Mouse (Mus musculus): ENCODE results near the gene Hoxd8. TPM values are rescaled to one million over a fixed set of nuclear protein-coding genes. Genes with fewer than 3 reads are reported as not detected.
A peak's percentile ranks its signal among the peaks of the same experiment; 100 is the strongest.

Gene Hoxd8
- polyA plus RNA-seq, 1 experiment from 2014 or later, result 2.6 TPM

MicroRNA genes within 50 kb of the gene (microRNA counts, 519-probe panel; counts per million panel counts)
- microRNA mmu-miR-10b, result 2,836 counts per million, percentile 49 among the panel's probes with 10 or more counts

Small RNAs within 50 kb of the gene (microRNA-seq; reads per million reads assigned to microRNA genes)
- gene Gm44463 (not detected), gene Mir10b (4,100 reads per million, percentile 86 among the genes with 10 or more reads in this experiment)

Other genes starting within 250 kb of the Hoxd8 start
- gene Lnpk, start 125.2 kb upstream of the Hoxd8 start, polyA plus RNA-seq (2014; fragmentation: Nextera tagmentation; extraction: Ambion mirVana), result 28.2 and 28.9 TPM in 2 replicates
- gene Evx2, start 45.1 kb upstream of the Hoxd8 start, polyA plus RNA-seq (2014; fragmentation: Nextera tagmentation; extraction: Ambion mirVana), result not detected in 2 replicates
- not detected in 2 replicates for gene Hoxd13, start 36.3 kb upstream of the Hoxd8 start, polyA plus RNA-seq (2014; fragmentation: Nextera tagmentation; extraction: Ambion mirVana)
- gene Hoxd12, start 29.6 kb upstream of the Hoxd8 start, polyA plus RNA-seq (2014; fragmentation: Nextera tagmentation; extraction: Ambion mirVana), result not detected in 2 replicates
- gene Hoxd11, start 25.1 kb upstream of the Hoxd8 start, polyA plus RNA-seq (2014; fragmentation: Nextera tagmentation; extraction: Ambion mirVana), result not detected in 2 replicates
- 0.14 TPM in 1 of 2 replicates, not detected in the other for gene Hoxd10, start 12.7 kb upstream of the Hoxd8 start, polyA plus RNA-seq (2014; fragmentation: Nextera tagmentation; extraction: Ambion mirVana)
- gene Hoxd9, start 6.9 kb upstream of the Hoxd8 start, polyA plus RNA-seq (2014; fragmentation: Nextera tagmentation; extraction: Ambion mirVana), result 0.22 and 0.41 TPM in 2 replicates
- 14.5 and 16.2 TPM in 2 replicates for gene Hoxd3, start 7.3 kb downstream of the Hoxd8 start, polyA plus RNA-seq (2014; fragmentation: Nextera tagmentation; extraction: Ambion mirVana)
- gene Hoxd4, start 7.3 kb downstream of the Hoxd8 start, polyA plus RNA-seq (2014; fragmentation: Nextera tagmentation; extraction: Ambion mirVana), result 0.81 and 0.87 TPM in 2 replicates
- 0.10 TPM in 1 of 2 replicates, not detected in the other for gene Gm28230, start 22.1 kb downstream of the Hoxd8 start, polyA plus RNA-seq (2014; fragmentation: Nextera tagmentation; extraction: Ambion mirVana)
- gene Hoxd1, start 58.4 kb downstream of the Hoxd8 start, polyA plus RNA-seq (2014; fragmentation: Nextera tagmentation; extraction: Ambion mirVana), result 0.13 TPM in 1 of 2 replicates, not detected in the other
- gene Mtx2, start 121.2 kb downstream of the Hoxd8 start, polyA plus RNA-seq (2014; fragmentation: Nextera tagmentation; extraction: Ambion mirVana), result 117 and 120 TPM in 2 replicates

All from stomach, embryonic 14.5 days (tissue).